Mouse (Mus musculus): ENCODE data around the gene Iba57. TPM values are rescaled to one million over a fixed set of nuclear protein-coding genes. Genes with fewer than 3 reads are reported as not detected.

Iba57 gene
- polyA plus RNA-seq, 1 experiment from 2014 or later = 1.8 TPM

DNA sequence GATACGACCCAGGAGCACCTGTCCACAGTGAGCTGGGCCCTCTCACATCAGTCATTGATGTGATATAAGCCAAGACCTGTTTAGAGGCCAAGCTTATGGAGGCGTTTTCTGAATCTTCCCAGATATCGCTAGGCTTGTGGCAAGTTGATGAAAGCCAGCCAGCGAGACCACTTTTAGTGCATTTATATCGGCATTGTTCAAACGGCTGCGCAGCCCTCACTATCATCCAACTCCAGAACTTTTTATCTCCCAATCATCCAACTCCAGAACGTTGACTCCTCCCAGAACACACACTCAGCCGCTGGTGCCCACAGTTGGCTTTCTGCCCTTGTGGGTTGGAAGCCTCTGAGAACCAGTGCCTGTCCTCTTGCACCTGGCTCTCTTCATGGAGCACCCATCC lies 845 bp upstream of the Iba57 start:
- peak overlapping the region; percentile 98 for H3K27ac ChIP-seq (ENCODE audit: low read length)
- peak overlapping the region; percentile 57 for H3K4me2 ChIP-seq (replicated peaks; ENCODE audit: low read depth, low read length)
- ATAC-seq (ENCODE audit: insufficient number of reproducible peaks, insufficient read depth, low FRiP score, low read depth) = no peak
- WGBS = 79% methylated on average over 9 of the region's 9 CpGs
- H3K27me3 ChIP-seq (ENCODE audit: control insufficient read depth, insufficient read depth, low read length) = no peaks in the 10 kb centered on the region
- peak overlapping the region; percentile 62; the same call in 1 of the 2 replicates for H3K4me3 ChIP-seq (ENCODE audit: low read depth, low read length)
- no peaks in the 10 kb centered on the region for H3K36me3 ChIP-seq (ENCODE audit: control insufficient read depth, insufficient read depth, low read length)
- H3K4me1 ChIP-seq (ENCODE audit: control insufficient read depth, insufficient read depth, low read length) = 0 out of 2 replicates have a peak, but pooled peaks cover 5% of the 10 kb centered on the region
- H3K9me3 ChIP-seq (ENCODE audit: control insufficient read depth, low read depth, low read length) = no peaks in the 10 kb centered on the region
- H3K9ac ChIP-seq (replicated peaks; ENCODE audit: low read depth, low read length) = no peak overlapping the region

DNA sequence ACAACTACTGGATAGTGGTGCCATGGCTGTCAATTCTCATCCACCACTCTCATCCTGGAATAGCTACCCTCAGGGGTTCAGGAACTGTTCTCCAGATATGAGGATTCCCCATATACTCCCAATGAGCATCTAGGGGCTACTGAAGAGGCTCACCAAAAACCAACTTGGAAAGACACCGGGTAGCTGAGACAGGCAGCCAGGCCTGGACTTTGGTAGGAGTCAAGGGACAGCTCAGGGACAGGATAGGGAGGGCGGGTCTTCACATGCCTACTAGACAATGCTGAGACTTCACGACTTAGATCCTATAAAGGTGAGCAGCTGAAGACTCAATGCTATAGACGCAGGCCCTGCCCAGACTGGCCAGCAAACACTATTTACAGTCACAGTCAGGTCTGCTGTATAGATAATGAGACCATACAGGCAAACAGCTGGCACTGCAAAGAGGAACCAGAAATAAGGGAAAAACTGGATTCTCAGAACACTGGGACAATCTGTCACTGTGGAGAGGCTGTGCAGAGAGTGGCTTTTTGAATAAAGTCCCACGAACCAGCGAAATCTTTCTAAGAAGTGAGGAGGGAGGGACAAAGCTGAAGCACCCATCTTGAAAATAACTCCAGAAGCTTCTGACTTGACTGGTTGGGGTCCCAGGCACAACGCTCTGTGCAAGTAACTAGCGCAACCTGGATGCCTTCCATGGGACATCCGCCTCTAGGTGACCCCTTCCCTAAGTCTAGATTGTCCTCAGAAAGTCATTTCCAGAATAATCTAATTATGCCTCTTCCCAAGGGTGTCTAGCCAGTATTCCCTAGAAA lies 890 bp downstream of the Iba57 start:
- WGBS = 54% methylated on average over 9 of the region's 9 CpGs
- Histone ChIP-seq H3K36me3 (ENCODE audit: control insufficient read depth, insufficient read depth, low read length) (peaks cover 8% of the 10 kb centered on the region; the same call in 1 of the 2 replicates), H3K27me3 (ENCODE audit: control insufficient read depth, insufficient read depth, low read length) (no peaks in the 10 kb centered on the region), H3K27ac (ENCODE audit: low read length) (peak overlapping the region; percentile 1; the same call in 1 of the 2 replicates), H3K4me3 (ENCODE audit: low read depth, low read length) (peak overlapping the region; percentile 62), H3K4me2 (replicated peaks; ENCODE audit: low read depth, low read length) (peak overlapping the region; percentile 56), H3K4me1 (ENCODE audit: control insufficient read depth, insufficient read depth, low read length) (0 out of 2 replicates have a peak, but pooled peaks cover 5% of the 10 kb centered on the region), H3K9me3 (ENCODE audit: control insufficient read depth, low read depth, low read length) (no peaks in the 10 kb centered on the region), H3K9ac (replicated peaks; ENCODE audit: low read depth, low read length) (peak overlapping the region; percentile 0; the same call in 1 of the 2 replicates)
- no peak for ATAC-seq (ENCODE audit: insufficient number of reproducible peaks, insufficient read depth, low FRiP score, low read depth)

DNA sequence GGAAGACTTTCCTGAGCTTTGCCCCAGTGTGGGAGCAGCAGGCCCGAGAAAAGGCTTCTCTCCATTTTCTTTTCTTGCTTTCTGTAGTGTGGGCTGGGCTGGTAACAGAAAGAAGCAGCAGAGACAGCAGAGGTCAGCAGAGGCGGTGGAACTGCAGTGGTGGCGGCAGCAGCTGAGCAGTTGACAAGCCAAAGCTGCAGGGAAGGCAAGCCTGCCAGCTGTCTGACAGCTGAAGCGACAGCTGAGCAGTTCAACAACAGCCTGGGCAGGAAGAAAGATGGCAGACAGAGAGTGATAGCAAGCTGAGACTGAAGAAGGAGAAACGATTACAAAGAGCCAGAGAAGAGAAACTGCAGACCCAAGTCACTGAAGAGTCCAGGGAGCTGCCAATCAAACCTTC lies 2.1 kb downstream of the Iba57 start:
- no peak overlapping the region for H3K9ac ChIP-seq (replicated peaks; ENCODE audit: low read depth, low read length)
- H3K27me3 ChIP-seq (ENCODE audit: control insufficient read depth, insufficient read depth, low read length) = no peaks in the 10 kb centered on the region
- 71% methylated on average over 5 of the region's 5 CpGs for WGBS
- no peak overlapping the region for H3K4me2 ChIP-seq (replicated peaks; ENCODE audit: low read depth, low read length)
- no peak overlapping the region for H3K4me3 ChIP-seq (ENCODE audit: low read depth, low read length)
- no peaks in the 10 kb centered on the region for H3K9me3 ChIP-seq (ENCODE audit: control insufficient read depth, low read depth, low read length)
- H3K4me1 ChIP-seq (ENCODE audit: control insufficient read depth, insufficient read depth, low read length) = 0 out of 2 replicates have a peak, but pooled peaks cover 5% of the 10 kb centered on the region
- H3K27ac ChIP-seq (ENCODE audit: low read length) = no peak overlapping the region
- peaks cover 8% of the 10 kb centered on the region; the same call in 1 of the 2 replicates for H3K36me3 ChIP-seq (ENCODE audit: control insufficient read depth, insufficient read depth, low read length)
- no peak for ATAC-seq (ENCODE audit: insufficient number of reproducible peaks, insufficient read depth, low FRiP score, low read depth)

DNA sequence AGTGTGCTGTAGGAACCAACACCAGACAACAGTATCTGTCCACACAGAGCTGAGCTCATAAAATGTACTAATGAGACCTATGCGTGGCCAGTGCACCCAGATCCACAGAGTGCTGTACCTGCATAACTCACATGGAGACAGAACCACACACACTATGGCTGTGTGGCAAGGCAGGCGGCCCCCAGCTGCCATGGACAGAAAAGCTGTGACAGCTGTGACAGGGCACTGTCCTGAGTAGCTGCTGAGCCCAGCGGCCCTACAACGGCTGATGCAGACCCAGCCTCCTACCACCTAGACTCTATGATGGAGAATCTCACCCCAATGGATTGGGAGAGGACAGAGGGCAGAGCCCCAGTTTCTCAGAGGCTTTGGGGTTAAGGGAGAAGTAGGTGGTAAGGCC lies 4.0 kb downstream of the Iba57 start:
- Histone ChIP-seq H3K4me3 (ENCODE audit: low read depth, low read length) (no peak overlapping the region), H3K4me2 (replicated peaks; ENCODE audit: low read depth, low read length) (no peak overlapping the region), H3K27ac (ENCODE audit: low read length) (no peak overlapping the region), H3K27me3 (ENCODE audit: control insufficient read depth, insufficient read depth, low read length) (no peaks in the 10 kb centered on the region), H3K9me3 (ENCODE audit: control insufficient read depth, low read depth, low read length) (no peaks in the 10 kb centered on the region), H3K4me1 (ENCODE audit: control insufficient read depth, insufficient read depth, low read length) (0 out of 2 replicates have a peak, but pooled peaks cover 5% of the 10 kb centered on the region), H3K9ac (replicated peaks; ENCODE audit: low read depth, low read length) (no peak overlapping the region), H3K36me3 (ENCODE audit: control insufficient read depth, insufficient read depth, low read length) (peaks cover 8% of the 10 kb centered on the region; the same call in 1 of the 2 replicates)
- 86% methylated on average over 4 of the region's 4 CpGs for WGBS
- ATAC-seq (ENCODE audit: insufficient number of reproducible peaks, insufficient read depth, low FRiP score, low read depth) = no peak

DNA sequence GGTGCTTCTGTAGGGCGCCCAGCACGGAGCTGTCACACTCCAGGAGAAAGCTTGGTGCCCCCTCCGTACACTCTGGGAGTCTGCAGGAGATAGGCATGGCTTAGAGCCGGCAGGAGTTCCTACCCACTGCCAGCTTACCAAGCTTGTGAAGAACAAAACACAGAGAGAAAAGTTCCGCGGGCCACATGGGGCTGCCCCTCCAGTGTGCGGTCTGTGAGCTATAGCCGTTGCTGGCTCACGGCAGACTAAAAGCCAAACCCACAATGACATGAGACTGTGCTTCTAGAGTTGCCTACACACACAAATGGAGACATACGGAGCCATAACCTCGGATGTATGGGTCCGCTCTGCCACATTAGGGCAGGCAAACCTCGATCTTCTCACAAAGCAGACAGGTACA lies 4.4 kb downstream of the Iba57 start:
- no peak for ATAC-seq (ENCODE audit: insufficient number of reproducible peaks, insufficient read depth, low FRiP score, low read depth)
- Histone ChIP-seq H3K36me3 (ENCODE audit: control insufficient read depth, insufficient read depth, low read length) (peaks cover 8% of the 10 kb centered on the region; the same call in 1 of the 2 replicates), H3K9ac (replicated peaks; ENCODE audit: low read depth, low read length) (no peak overlapping the region), H3K9me3 (ENCODE audit: control insufficient read depth, low read depth, low read length) (no peaks in the 10 kb centered on the region), H3K4me3 (ENCODE audit: low read depth, low read length) (no peak overlapping the region), H3K27ac (ENCODE audit: low read length) (no peak overlapping the region), H3K4me1 (ENCODE audit: control insufficient read depth, insufficient read depth, low read length) (0 out of 2 replicates have a peak, but pooled peaks cover 3% of the 10 kb centered on the region), H3K27me3 (ENCODE audit: control insufficient read depth, insufficient read depth, low read length) (no peaks in the 10 kb centered on the region), H3K4me2 (replicated peaks; ENCODE audit: low read depth, low read length) (no peak overlapping the region)
- WGBS = 88% methylated on average over 13 of the region's 13 CpGs

DNA sequence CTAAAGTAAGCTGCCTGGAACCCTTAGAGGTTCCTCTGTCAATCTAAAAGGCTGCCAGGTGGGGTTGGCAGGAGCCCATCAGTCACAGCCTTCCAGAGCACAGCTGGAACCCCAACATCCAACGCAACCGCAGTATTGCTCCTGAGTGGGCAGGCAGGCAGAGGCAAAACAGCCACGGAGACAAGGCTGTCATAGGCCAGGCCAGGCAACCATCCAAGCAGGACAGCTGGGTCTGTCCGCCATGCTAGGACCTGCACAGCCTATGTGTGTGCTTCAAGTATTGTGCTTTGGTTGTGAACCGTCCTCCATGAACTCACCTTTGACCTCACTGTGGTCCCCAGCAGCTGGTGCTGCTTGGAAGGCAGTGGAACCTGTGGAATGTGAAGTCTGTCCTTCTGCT lies 7.6 kb downstream of the Iba57 start:
- no peaks in the 10 kb centered on the region for H3K4me1 ChIP-seq (ENCODE audit: control insufficient read depth, insufficient read depth, low read length)
- WGBS = 90% methylated on average over 5 of the region's 5 CpGs
- no peak overlapping the region for H3K27ac ChIP-seq (ENCODE audit: low read length)
- no peaks in the 10 kb centered on the region for H3K9me3 ChIP-seq (ENCODE audit: control insufficient read depth, low read depth, low read length)
- no peak overlapping the region for H3K4me2 ChIP-seq (replicated peaks; ENCODE audit: low read depth, low read length)
- H3K36me3 ChIP-seq (ENCODE audit: control insufficient read depth, insufficient read depth, low read length) = peaks cover 8% of the 10 kb centered on the region; the same call in 1 of the 2 replicates
- no peaks in the 10 kb centered on the region for H3K27me3 ChIP-seq (ENCODE audit: control insufficient read depth, insufficient read depth, low read length)
- ATAC-seq (ENCODE audit: insufficient number of reproducible peaks, insufficient read depth, low FRiP score, low read depth) = no peak
- no peak overlapping the region for H3K9ac ChIP-seq (replicated peaks; ENCODE audit: low read depth, low read length)
- H3K4me3 ChIP-seq (ENCODE audit: low read depth, low read length) = no peak overlapping the region

DNA sequence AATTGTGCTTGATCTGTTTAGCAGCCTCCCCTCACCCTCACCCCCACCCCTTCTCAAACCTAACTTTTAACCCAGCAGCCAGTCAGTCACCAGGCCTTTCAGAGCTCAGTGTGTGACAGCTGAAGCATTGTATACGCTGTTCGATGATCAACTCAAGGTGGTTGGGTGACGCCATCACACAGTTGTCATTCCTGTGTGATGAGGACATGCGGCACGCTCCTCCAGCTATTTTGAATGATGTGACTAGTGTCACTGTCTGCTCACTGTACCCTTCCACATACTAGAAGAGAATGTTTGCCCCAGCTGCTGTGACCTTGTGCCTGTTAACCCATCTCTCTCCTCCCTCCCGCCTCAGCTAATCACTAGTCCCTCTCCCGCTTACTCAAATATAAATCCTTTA lies 9.3 kb downstream of the Iba57 start:
- no peaks in the 10 kb centered on the region for H3K27me3 ChIP-seq (ENCODE audit: control insufficient read depth, insufficient read depth, low read length)
- H3K9ac ChIP-seq (replicated peaks; ENCODE audit: low read depth, low read length) = no peak overlapping the region
- 73% methylated on average over 7 of the region's 7 CpGs for WGBS
- H3K9me3 ChIP-seq (ENCODE audit: control insufficient read depth, low read depth, low read length) = no peaks in the 10 kb centered on the region
- H3K4me1 ChIP-seq (ENCODE audit: control insufficient read depth, insufficient read depth, low read length) = no peaks in the 10 kb centered on the region
- peaks cover 8% of the 10 kb centered on the region; the same call in 1 of the 2 replicates for H3K36me3 ChIP-seq (ENCODE audit: control insufficient read depth, insufficient read depth, low read length)
- H3K27ac ChIP-seq (ENCODE audit: low read length) = no peak overlapping the region
- no peak overlapping the region for H3K4me3 ChIP-seq (ENCODE audit: low read depth, low read length)
- no peak overlapping the region for H3K4me2 ChIP-seq (replicated peaks; ENCODE audit: low read depth, low read length)
- ATAC-seq (ENCODE audit: insufficient number of reproducible peaks, insufficient read depth, low FRiP score, low read depth) = no peak

DNA sequence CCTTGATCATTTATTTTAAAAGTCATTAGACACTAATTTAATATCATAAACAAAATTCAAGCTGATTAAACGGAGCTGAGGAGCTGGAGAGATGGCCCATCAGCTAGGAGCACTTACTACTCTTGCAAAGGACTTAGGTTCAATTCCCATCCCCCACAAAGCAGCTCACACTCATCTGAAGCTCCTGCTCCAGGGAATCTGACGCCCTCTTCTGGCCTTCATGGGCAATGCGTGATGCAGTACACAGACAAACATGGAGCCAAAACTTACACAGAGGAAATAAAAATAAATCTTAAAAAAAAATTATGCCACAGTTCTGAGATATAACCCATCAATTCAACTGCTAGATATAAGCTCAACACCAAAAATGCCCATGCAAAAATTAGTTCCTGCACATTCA lies 11.8 kb downstream of the Iba57 start:
- 30% methylated on average over 3 of the region's 3 CpGs for WGBS
- Histone ChIP-seq H3K36me3 (ENCODE audit: control insufficient read depth, insufficient read depth, low read length) (no peaks in the 10 kb centered on the region), H3K4me1 (ENCODE audit: control insufficient read depth, insufficient read depth, low read length) (no peaks in the 10 kb centered on the region), H3K27me3 (ENCODE audit: control insufficient read depth, insufficient read depth, low read length) (no peaks in the 10 kb centered on the region), H3K27ac (ENCODE audit: low read length) (no peak overlapping the region), H3K9me3 (ENCODE audit: control insufficient read depth, low read depth, low read length) (no peaks in the 10 kb centered on the region), H3K9ac (replicated peaks; ENCODE audit: low read depth, low read length) (no peak overlapping the region), H3K4me2 (replicated peaks; ENCODE audit: low read depth, low read length) (no peak overlapping the region), H3K4me3 (ENCODE audit: low read depth, low read length) (no peak overlapping the region)
- ATAC-seq (ENCODE audit: insufficient number of reproducible peaks, insufficient read depth, low FRiP score, low read depth) = no peak
